Mouse (Mus musculus) hindbrain, embryonic 14.5 days (tissue): ENCODE measurements around the gene Pax3. TPM values are rescaled to one million over a fixed set of nuclear protein-coding genes. Genes with fewer than 3 reads are reported as not detected.

Experiments used
- ATAC-seq: fragments of 200-750 bp; cut with Nextera tagmentation; 2 replicates; pipeline ENCODE4 v1.8.0; 2017; ENCODE audit warnings: moderate number of reproducible peaks, mild to moderate bottlenecking, moderate TSS enrichment, moderate library complexity; ENCODE audit not compliant: low FRiP score
- DNase-seq: peaks from one replicate; pipeline ENCODE4 v3.0.0-alpha.2; 2015; ENCODE audit warnings: low spot score
- H3K27ac ChIP-seq: fragments of 300-500 bp; sonication (generic); 2 replicates; pipeline ENCODE4 v1.5.1; 2014; ENCODE audit warnings: mild to moderate bottlenecking, moderate library complexity
- H3K27me3 ChIP-seq: fragments of 300-500 bp; sonication (generic); 2 replicates; pipeline ENCODE4 v1.6.1; 2014; ENCODE audit warnings: mild to moderate bottlenecking, low read length, mixed read lengths; ENCODE audit not compliant: control insufficient read depth, insufficient read depth
- H3K36me3 ChIP-seq: fragments of 300-500 bp; sonication (generic); replicated peaks from 2 replicates; pipeline ENCODE4 v1.6.1; 2014; ENCODE audit not compliant: control insufficient read depth, insufficient read depth
- H3K4me1 ChIP-seq: fragments of 300-500 bp; sonication (generic); replicated peaks from 2 replicates; pipeline ENCODE4 v1.6.1; 2014; ENCODE audit warnings: antibody characterized with exemption, low read length, mixed read lengths; ENCODE audit not compliant: control insufficient read depth, insufficient read depth
- H3K4me2 ChIP-seq: fragments of 300-500 bp; sonication (generic); replicated peaks from 2 replicates; pipeline ENCODE4 v1.6.1; 2014; ENCODE audit warnings: mild to moderate bottlenecking, moderate library complexity
- H3K4me3 ChIP-seq: fragments of 300-500 bp; sonication (generic); replicated peaks from 2 replicates; pipeline ENCODE4 v1.5.1; 2014; ENCODE audit warnings: mild to moderate bottlenecking, low read length
- H3K9ac ChIP-seq: fragments of 300-500 bp; sonication (generic); 2 replicates; pipeline ENCODE4 v1.6.1; 2014
- H3K9me3 ChIP-seq: fragments of 300-500 bp; sonication (generic); 2 replicates; pipeline ENCODE4 v1.6.1; 2016; ENCODE audit warnings: low read length; ENCODE audit not compliant: control insufficient read depth
- WGBS: fragments of 180-500 bp; shearing (Covaris S2); extraction: QIAGEN DNeasy Blood & Tissue Kit; methylation state at CpG from one replicate; pipeline ENCODE4 v1.1.7; 2014; 5-methylcytosine and 5-hydroxymethylcytosine counted together
- polyA plus RNA-seq: library from polyadenylated mRNA; unstranded; fragments of >200 nt; fragmentation: Nextera tagmentation; extraction: Ambion mirVana; gene quantifications from 2 replicates; pipeline ENCODE4 v1.2.1, GENCODE M21; 2014

Pax3 gene
- polyA plus RNA-seq, 1 experiment from 2014 or later: 8.2 TPM

GRCm38 (mm10) chr1:78167577-78168286 lies 29.2 kb downstream of the Pax3 start:
- Histone ChIP-seq H3K4me1 (peaks cover 9% of the 10 kb centered on the region; the same call in 1 of the 2 replicates), H3K4me2 (0 out of 2 replicates have a peak overlapping the region, but pooled peaks have one; percentile 5), H3K4me3 (no peak overlapping the region), H3K27me3 (peaks cover 88% of the 10 kb centered on the region), H3K9me3 (no peaks in the 10 kb centered on the region), H3K9ac (no peak overlapping the region), H3K36me3 (no peaks in the 10 kb centered on the region), H3K27ac (no peak overlapping the region)
- DNase-seq (no peak), ATAC-seq (peak; percentile 60; the same call in 1 of the 2 replicates)
- WGBS: 10% methylated on average over 18 of the region's 18 CpGs

- ATAC-seq (no peak), DNase-seq (no peak)
- no peaks in the 10 kb centered on the region for H3K36me3 ChIP-seq
- H3K27me3 ChIP-seq: peaks cover 74% of the 10 kb centered on the region
- no peak overlapping the region for H3K4me2 ChIP-seq
- H3K9me3 ChIP-seq: no peaks in the 10 kb centered on the region
- H3K4me1 ChIP-seq: no peaks in the 10 kb centered on the region
- H3K4me3 ChIP-seq: no peak overlapping the region
- no peak overlapping the region for H3K27ac ChIP-seq
- 75% methylated on average over 5 of the region's 5 CpGs for WGBS
- H3K9ac ChIP-seq: no peak overlapping the region
Observed at GRCm38 (mm10) chr1:78161745-78162144, 35.2 kb downstream of the Pax3 start.

GRCm38 (mm10) chr1:78157930-78158329 lies 39.0 kb downstream of the Pax3 start:
- no peak overlapping the region for H3K4me3 ChIP-seq
- H3K9me3 ChIP-seq: no peaks in the 10 kb centered on the region
- DNase-seq (no peak), ATAC-seq (no peak)
- H3K27ac ChIP-seq: no peak overlapping the region
- H3K27me3 ChIP-seq: peaks cover 60% of the 10 kb centered on the region
- H3K4me2 ChIP-seq: no peak overlapping the region
- H3K4me1 ChIP-seq: no peaks in the 10 kb centered on the region
- H3K36me3 ChIP-seq: no peaks in the 10 kb centered on the region
- no peak overlapping the region for H3K9ac ChIP-seq
- WGBS: 43% methylated on average over 6 of the region's 6 CpGs

GRCm38 (mm10) chr1:78155796-78156195 lies 41.1 kb downstream of the Pax3 start:
- Histone ChIP-seq H3K9ac (no peak overlapping the region), H3K27ac (no peak overlapping the region), H3K4me2 (no peak overlapping the region), H3K4me3 (no peak overlapping the region), H3K4me1 (no peaks in the 10 kb centered on the region), H3K27me3 (peaks cover 73% of the 10 kb centered on the region), H3K36me3 (no peaks in the 10 kb centered on the region), H3K9me3 (no peaks in the 10 kb centered on the region)
- ATAC-seq: no peak
- WGBS: 86% methylated on average over 4 of the region's 4 CpGs
- DNase-seq: no peak

GRCm38 (mm10) chr1:78148011-78148623 lies 48.8 kb downstream of the Pax3 start:
- H3K9ac ChIP-seq: no peak overlapping the region
- no peak overlapping the region for H3K4me2 ChIP-seq
- H3K27ac ChIP-seq: no peak overlapping the region
- H3K27me3 ChIP-seq: peaks cover 86% of the 10 kb centered on the region
- no peak for ATAC-seq
- H3K9me3 ChIP-seq: no peaks in the 10 kb centered on the region
- DNase-seq: no peak
- H3K4me1 ChIP-seq: no peaks in the 10 kb centered on the region
- H3K4me3 ChIP-seq: no peak overlapping the region
- 52% methylated on average over 2 of the region's 2 CpGs for WGBS
- H3K36me3 ChIP-seq: no peaks in the 10 kb centered on the region

GRCm38 (mm10) chr1:78143403-78143802 lies 53.5 kb downstream of the Pax3 start:
- 27% methylated on average over 6 of the region's 6 CpGs for WGBS
- Histone ChIP-seq H3K36me3 (no peaks in the 10 kb centered on the region), H3K9ac (no peak overlapping the region), H3K27ac (no peak overlapping the region), H3K27me3 (peaks cover 90% of the 10 kb centered on the region), H3K4me3 (no peak overlapping the region), H3K4me1 (0 out of 2 replicates have a peak, but pooled peaks cover 11% of the 10 kb centered on the region), H3K9me3 (no peaks in the 10 kb centered on the region), H3K4me2 (no peak overlapping the region)
- no peak for ATAC-seq
- no peak for DNase-seq

GRCm38 (mm10) chr1:78142912-78143311 lies 54.0 kb downstream of the Pax3 start:
- no peaks in the 10 kb centered on the region for H3K36me3 ChIP-seq
- no peak overlapping the region for H3K4me3 ChIP-seq
- no peak overlapping the region for H3K27ac ChIP-seq
- H3K9ac ChIP-seq: no peak overlapping the region
- no peak for ATAC-seq
- H3K4me2 ChIP-seq: no peak overlapping the region
- DNase-seq: no peak
- H3K27me3 ChIP-seq: peaks cover 90% of the 10 kb centered on the region
- WGBS: 38% methylated on average over 6 of the region's 6 CpGs
- no peaks in the 10 kb centered on the region for H3K9me3 ChIP-seq
- H3K4me1 ChIP-seq: 0 out of 2 replicates have a peak, but pooled peaks cover 11% of the 10 kb centered on the region

- DNase-seq (peak; percentile 68), ATAC-seq (peak; percentile 71)
- Histone ChIP-seq H3K36me3 (no peaks in the 10 kb centered on the region), H3K9me3 (no peaks in the 10 kb centered on the region), H3K27ac (no peak overlapping the region), H3K4me2 (no peak overlapping the region), H3K4me3 (no peak overlapping the region), H3K9ac (no peak overlapping the region), H3K27me3 (peaks cover 93% of the 10 kb centered on the region), H3K4me1 (0 out of 2 replicates have a peak, but pooled peaks cover 11% of the 10 kb centered on the region)
- 15% methylated on average over 9 of the region's 9 CpGs for WGBS
Observed at GRCm38 (mm10) chr1:78141741-78142501, 55.0 kb downstream of the Pax3 start.

- Histone ChIP-seq H3K4me2 (no peak overlapping the region), H3K9ac (no peak overlapping the region), H3K27me3 (peaks cover 91% of the 10 kb centered on the region), H3K27ac (no peak overlapping the region), H3K9me3 (no peaks in the 10 kb centered on the region), H3K4me3 (no peak overlapping the region), H3K4me1 (0 out of 2 replicates have a peak, but pooled peaks cover 11% of the 10 kb centered on the region), H3K36me3 (no peaks in the 10 kb centered on the region)
- DNase-seq (no peak), ATAC-seq (no peak; the same call in 1 of the 2 replicates)
- WGBS: 6% methylated on average over 7 of the region's 7 CpGs
Observed at GRCm38 (mm10) chr1:78141314-78141713, 55.6 kb downstream of the Pax3 start.
